Mouse (Mus musculus): Measurements from ENCODE around the gene Fam20a. TPM values are rescaled to one million over a fixed set of nuclear protein-coding genes. Genes with fewer than 3 reads are reported as not detected.

Fam20a gene
- total RNA-seq, 2 experiments from 2014 or later: 14.3 to 15.0 TPM

DNA sequence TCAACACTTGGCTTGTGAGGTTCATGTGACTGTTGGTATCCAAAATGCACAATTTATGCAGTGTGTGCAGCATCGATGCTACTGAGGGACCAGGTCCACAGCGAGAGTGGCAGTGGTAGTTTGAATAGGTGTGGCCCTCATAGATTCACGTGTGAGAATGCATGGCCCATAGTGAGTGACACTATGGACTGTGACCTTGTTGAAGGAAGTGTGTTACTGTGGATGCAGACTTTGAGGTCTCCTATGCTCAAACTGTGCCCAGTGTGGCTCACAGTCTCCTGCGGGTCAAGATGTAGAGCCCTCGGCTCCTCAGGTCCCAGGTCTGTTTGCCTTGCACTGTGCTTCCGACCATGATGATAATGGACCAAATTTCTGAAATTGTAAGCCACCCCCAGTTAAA is 39.9 kb downstream of the Fam20a start:
- DNase-seq (ENCODE audit: extremely low spot score in 1 of 2, low spot score in 1 of 2): no peak

DNA sequence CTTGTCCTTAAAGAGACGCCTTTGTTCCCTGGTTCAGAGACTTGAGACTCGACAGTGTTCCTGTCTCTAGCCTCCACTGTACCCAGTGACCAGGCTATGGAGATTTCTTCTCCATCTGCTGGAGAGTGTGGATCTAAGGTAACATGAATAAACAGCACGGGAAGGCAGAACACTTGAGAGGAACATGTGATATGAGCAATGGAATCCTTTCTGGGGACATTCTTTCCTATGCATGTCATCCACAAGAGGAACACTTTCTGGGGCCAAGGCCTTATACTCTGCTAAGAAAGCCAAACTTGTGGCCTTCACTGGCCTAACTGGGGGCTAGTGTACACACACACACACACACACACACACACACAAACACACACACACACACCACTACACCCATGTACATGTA is 40.5 kb downstream of the Fam20a start:
- DNase-seq (ENCODE audit: extremely low spot score in 1 of 2, low spot score in 1 of 2): no peak

DNA sequence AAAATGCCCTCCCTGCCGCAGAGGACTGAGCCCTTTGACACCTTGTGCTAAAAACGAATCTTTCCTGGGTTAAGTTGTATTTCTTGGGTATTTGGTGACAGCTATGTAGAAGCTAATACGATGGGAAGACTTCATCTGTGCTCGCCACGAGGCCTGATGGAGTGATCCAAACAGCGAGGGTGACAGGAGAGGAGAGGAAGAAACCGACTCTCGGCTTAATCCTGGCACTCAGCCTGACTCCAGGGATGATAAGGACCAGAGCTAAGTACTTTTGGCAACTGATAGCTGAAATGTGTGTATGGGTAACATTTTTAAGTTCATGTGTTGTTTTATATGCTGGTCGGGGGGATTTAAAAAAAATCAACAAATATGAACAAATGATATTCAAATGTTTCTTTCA is 41.1 kb downstream of the Fam20a start:
- no peak for DNase-seq (ENCODE audit: extremely low spot score in 1 of 2, low spot score in 1 of 2)

DNA sequence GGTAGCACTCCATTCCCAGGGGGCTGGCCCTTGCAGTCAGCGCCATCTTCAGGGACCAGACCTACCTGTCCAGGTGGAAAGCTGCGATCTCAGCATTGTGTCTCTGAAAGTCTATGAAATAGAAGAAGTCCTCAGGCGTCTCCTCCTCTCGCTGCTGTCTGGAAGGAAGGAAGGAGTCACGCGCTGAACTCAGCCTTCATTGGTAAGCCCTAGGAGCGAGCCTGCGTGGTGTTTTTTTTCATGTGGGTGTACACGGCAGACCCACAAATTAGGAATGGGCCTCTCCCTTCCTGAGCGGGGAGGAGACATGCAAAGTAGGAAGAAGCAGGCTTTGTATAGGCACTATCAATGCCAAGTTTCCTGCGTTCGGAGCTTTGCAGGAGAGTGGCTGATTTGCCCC is 43.8 kb downstream of the Fam20a start:
- DNase-seq (ENCODE audit: extremely low spot score in 1 of 2, low spot score in 1 of 2): no peak

DNA sequence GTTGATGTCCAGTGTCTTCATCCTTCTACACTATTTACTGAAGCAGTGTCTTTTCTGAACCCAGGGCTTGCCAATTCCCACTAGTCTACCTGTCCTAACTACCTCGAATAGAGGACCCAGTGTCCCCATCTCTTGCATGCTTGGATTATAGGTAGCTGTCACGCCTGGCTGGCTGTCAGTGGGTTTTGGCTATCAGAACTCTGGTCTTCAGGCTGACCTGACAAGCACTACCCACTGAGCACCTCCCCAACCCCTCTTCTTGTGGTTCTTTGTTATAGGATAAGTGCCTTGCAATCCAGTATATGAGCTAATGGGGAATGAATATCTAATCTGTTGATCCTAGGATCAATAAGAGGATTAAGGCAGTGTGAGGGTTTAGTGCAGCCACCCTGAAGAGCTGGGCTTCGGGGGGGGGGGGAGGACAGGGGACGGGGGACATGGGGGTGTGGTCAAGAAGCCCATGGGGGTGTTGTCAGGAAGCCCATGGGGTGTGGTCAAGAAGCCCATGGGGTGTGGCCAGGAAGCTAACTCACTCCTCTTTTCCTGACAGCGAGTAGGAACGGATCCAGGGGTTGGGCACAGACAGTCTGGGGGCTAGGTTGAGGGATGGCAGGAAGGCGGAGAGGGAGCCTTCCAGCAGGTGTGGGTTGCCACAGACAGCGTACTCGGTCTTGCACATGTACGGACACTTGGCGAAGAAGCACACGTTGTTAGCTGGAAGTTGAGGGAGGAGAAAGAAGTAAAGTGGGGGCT is 45.3 kb downstream of the Fam20a start:
- no peak for DNase-seq (ENCODE audit: extremely low spot score in 1 of 2, low spot score in 1 of 2)

DNA sequence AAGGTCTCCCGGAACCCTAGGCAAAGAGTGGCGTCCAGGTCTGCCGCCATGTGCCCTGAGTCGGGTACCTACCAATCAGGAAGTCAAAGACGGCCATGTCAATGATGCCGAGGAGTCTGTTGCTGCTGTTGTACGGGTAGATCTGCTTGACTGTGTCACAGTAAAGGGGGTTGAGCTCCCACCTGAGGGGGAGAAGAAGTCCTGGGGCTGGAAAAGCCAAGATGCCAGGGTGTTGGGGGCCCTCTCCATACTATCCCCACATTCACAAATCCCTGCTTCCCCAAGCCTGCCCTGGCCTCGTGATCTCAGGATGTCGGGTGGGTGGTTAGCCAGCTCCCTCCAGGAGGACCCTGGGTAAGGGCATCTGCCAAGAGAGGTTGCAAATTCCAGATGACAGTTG is 46.3 kb downstream of the Fam20a start:
- no peak for DNase-seq (ENCODE audit: extremely low spot score in 1 of 2, low spot score in 1 of 2)

DNA sequence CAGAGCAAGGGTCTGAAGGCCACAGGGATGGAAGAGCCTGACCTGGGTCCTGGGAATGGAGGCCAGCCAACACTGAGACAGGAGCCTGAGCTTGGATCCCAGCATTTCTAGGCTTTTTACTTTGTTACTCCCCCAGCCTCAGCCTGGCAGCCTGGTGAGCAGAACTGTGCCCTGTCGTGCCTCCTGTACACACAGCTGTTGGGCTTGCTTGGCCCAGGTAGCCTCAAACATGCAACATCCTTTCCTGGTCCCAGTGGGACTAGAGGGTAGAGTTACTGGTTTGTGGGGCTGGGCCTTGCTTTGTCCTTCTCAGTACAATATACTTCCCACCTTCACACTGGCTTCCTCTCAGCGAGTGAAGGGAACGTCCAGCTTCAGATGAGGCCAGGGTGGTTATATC is 46.9 kb downstream of the Fam20a start:
- no peak for DNase-seq (ENCODE audit: extremely low spot score in 1 of 2, low spot score in 1 of 2)

DNA sequence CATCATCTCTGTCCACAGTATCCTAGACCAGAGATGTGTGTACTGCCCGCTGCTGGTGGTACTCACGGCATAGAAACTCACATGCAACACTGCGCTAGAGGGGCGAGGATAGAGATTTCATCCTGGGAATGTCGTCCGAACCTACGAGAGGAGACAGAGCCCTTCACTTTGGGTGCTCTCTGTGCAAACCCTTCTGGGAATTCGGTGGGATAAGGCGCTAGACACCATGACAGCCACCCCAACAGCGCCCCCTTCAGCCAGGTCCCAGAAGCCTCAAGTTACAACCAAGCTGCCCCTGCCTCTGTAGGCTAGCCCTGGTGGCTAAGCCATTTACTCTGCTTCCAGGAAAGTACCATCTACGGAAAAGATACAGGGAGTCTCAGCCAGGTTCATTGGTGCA is 47.5 kb downstream of the Fam20a start:
- no peak for DNase-seq (ENCODE audit: extremely low spot score in 1 of 2, low spot score in 1 of 2)

DNA sequence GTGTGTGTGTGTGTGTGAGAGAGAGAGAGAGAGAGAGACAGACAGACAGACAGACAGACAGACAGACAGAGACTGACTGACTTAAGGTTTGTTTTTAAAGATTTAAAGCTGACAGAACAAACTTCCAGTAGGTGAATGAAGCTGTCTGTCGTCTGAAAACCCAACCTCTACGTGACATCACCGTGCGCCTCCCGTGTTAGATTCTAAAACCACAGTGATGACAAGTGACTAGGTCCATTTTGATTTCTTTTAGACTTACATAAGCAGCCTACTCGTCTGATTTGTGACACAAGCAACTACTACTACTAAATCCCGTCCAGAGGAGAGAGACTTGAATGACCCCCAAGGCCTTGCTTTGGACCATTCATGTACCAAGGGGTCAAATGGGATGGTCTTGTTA is 48.3 kb downstream of the Fam20a start:
- no peak for DNase-seq (ENCODE audit: extremely low spot score in 1 of 2, low spot score in 1 of 2)

DNA sequence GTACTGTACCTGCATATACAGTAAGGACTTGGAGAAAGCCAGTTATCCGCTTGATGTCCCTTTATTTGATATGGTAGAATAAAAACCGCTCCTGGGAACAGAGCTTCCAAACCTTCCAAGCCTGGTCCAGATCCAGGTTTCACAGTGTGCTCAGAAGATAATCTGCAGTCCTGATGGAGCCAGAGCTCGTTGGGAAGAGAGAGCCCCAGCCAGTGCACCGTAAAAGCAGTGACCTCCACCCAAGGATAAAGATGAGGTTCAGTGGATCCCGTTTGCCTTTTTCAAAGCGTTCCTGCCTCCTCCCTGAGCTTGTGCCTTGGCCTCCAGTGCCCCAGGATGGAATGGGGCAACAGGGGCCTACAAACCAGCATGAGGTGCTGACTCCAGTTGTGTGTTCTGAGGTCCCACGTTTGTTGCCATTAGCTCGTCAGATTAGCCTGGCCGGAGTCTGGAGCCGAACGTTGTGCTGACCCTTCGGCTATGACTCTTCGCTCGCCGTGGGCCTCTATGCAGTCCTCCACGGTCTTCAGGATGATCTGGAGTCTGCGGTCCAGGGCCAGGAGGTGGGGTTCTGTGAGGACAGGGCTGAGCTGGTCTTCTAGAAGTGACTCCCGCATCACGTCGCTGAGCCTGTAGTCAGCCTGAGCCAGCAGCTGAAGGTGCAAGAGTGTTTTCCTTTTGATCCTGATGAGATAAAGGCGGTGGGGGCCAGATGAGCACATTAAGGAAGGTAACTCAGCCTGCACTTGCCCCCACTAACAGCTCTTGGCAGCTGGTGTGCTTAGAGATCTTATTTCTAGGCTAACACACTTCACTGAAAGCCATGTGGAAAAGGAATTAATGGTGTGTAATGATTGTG is 49.0 kb downstream of the Fam20a start:
- DNase-seq (ENCODE audit: extremely low spot score in 1 of 2, low spot score in 1 of 2): no peak

DNA sequence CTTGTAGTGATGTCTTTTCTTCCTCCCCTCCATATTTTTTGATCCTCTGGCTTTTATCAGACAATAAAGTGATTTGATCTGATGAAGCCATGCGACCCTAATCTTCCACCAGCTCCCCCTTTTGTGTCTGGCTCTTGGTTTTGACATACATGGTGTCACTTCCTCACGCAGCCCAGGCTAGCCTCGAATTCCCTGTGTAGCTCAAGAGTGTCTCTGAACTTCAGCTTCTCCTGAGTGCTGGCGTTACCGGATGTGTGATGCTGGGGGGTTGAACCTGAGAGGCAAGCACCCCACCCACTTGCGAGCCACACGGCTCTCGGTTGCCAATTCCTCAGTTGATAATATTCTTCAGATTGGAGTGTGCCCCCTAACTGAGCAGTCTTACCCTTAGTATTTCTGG is 49.7 kb downstream of the Fam20a start:
- no peak for DNase-seq (ENCODE audit: extremely low spot score in 1 of 2, low spot score in 1 of 2)

DNA sequence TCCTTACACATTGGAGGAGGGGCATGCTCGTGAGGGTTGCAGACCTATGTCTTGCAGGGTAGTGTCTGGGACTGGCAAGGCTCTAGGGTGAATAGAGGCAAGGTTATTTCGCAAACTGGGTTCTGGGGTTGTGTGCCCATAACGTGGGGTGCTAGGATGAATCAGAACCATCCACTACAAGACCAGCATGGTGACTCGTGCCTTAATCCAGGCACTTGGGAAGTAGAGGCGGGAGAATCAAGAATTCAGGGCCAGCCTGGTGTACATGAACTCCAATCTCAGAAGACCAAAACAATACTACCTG is 50.1 kb downstream of the Fam20a start:
- no peak for DNase-seq (ENCODE audit: extremely low spot score in 1 of 2, low spot score in 1 of 2)

DNA sequence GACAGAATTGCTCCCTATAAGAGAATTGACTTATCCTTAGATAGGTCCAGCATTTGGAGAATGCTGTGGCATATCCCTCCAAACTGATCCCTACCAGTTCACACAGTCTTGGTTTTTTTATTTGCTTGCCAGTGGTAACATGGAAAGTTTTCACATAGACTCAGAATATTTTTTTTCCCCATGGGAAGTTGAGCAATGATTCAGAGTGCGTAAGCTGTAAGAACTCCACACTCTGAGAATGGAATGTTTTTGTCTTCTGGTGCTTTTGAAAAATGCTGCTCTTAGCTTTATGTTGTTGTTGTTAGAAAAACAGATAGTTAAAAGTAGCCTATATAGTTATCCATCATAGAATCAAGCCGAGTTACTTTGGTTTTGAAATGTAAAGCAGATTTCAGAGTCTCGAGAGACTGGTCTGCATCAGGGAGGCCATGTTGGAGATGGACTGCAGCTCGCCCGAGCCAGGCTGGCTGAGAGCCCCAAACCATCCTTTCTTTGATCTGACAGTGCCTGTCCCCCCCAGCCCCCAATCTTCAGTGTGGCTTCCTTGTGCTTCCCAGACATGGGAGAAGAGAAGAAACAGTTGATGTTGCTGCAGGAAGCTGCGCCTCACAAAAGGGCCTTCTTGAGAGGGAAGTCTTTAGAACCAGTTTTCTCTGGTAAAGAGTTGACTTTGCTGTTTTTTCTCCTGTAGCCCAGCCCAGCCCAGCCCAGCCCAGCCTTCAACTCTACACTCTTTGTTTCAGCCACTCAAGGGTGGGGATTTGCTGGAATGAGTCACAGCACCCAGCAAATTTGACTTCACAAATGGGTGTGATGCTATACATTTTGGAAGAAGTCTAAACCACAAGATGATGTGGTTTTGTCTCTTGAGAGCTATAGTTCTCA is 50.7 kb downstream of the Fam20a start:
- no peak for DNase-seq (ENCODE audit: extremely low spot score in 1 of 2, low spot score in 1 of 2)

DNA sequence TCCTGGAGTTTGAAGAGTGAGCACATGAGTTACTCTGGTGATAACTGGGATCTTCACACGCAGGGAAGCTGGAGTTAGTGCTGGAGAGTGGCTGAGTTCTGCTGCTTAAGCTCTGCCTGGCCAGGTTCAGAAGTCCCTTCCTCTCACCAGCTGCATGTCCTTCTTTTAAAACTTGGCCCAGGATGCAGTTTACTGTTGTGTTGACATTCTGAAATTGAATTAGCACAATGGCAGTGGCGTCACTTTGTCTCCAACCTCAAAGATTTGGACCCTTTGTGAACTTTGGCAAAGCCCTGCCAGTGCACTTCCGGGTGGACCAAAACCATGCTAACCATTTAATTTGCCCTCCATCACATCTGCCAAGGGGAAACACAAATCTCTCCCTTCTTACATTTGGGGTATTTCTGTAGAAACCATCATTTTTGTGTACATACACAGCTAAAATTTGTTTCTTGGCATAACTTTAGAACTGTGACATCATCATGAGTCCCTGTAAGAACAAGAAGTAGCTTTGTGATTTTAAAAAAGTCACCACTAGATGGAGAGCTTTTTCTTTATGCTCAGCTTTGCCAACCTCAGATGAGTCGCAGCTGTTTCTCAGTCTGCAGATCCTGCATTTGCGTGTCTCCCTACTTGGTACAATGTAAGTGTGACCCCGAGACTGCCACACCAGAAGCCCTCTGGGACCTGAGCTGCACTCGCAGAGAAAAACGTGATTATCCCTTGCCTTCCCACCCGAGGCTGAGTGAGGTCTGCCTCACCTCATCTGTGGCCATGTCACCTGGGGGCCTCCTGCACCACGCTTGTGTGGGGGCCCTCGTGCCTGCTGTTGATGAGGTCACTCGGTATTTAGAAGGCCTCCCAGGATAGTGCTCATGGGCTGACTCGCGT is 51.8 kb downstream of the Fam20a start:
- no peak for DNase-seq (ENCODE audit: extremely low spot score in 1 of 2, low spot score in 1 of 2)

DNA sequence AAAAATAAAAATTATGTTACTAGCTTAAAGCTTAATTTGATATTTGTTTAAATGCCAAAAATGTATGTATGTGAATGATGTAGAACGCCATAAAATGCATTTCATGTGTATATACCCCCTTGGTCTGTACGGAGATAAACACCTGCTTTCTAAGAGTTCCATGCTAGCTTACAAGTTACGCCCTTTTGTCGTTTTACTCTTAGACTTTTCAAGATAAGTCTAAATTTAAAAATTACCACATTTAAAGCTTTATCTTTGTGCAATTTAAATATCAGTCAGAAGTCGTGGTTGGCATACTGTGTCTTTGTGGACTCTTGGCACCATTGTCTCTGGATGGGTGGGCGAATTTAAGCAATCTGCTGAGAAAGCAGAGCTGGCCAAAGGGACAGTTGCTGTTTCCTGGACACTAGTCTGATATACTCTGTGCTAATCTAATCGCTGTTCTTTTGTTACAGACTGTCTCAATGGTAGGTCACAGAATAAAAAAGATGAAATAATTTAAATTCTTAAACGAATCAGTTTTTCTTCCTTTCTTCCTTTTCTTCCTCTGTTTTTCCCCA is 52.9 kb downstream of the Fam20a start:
- DNase-seq (ENCODE audit: extremely low spot score in 1 of 2, low spot score in 1 of 2): no peak

DNA sequence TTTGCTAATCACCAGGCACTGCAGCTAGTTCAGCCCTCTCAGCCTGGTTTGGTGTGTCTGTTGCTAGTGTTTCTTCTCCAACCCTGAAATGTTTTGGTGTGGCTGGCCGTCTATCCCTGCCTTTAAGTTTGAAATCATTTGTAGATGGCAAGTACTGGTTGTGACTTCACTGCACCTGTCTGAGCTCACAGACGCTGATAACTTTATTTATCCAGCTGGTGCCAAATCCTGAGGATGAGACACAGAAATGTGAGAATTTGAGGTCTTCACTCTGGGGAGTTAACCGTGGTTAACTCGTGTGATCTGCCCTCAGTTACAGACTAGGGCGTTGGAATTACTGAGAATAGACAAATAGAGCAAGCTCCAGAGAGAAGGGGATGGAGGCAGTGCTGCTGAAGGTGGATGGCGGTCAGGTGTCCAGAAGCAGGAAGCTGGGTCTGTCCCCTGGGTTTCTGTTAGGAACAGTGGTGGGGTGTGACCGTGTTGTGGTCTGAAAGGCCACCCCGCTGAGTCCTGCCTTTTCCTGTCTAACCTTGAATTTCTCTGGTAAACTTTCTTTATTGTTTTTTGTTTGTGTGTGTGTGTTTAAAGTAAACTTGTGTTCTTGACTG is 53.9 kb downstream of the Fam20a start:
- DNase-seq (ENCODE audit: extremely low spot score in 1 of 2, low spot score in 1 of 2): no peak

DNA sequence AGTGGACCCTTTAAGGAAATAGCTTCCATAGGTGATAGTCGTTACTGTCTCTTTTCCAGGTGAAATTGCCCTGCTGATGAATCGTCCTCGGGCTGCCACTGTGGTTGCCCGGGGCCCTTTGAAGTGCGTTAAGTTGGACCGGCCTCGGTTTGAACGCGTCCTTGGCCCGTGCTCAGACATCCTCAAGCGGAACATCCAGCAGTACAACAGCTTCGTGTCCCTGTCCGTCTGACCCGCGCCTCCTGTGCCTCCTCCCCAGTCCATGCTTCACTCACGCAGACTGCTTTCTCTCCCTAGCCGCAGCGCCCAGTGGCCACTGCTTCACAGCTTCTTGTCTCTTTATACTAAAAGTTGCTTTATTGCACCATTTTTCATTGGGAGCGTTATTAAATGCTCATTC is 54.7 kb downstream of the Fam20a start:
- DNase-seq (ENCODE audit: extremely low spot score in 1 of 2, low spot score in 1 of 2): no peak

DNA sequence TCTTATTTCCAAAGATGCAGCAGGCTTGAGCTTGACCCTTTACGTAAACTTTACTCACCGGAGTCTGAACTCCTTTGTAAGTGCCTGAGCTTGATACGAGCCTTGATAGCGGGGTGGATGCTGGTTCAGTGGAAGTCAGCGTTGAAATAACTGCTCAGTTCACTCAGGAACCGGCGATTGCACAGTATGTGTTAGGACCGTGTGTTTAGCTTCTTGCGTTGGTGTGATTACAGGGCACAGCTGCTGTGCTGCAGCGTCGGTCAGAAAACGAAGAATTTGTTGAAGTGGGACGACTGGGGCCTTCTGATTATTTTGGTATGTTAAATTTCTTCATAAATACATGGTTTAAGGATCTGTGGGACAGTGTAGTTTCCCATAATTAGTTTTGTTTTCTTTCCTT is 55.7 kb downstream of the Fam20a start:
- no peak for DNase-seq (ENCODE audit: extremely low spot score in 1 of 2, low spot score in 1 of 2)

DNA sequence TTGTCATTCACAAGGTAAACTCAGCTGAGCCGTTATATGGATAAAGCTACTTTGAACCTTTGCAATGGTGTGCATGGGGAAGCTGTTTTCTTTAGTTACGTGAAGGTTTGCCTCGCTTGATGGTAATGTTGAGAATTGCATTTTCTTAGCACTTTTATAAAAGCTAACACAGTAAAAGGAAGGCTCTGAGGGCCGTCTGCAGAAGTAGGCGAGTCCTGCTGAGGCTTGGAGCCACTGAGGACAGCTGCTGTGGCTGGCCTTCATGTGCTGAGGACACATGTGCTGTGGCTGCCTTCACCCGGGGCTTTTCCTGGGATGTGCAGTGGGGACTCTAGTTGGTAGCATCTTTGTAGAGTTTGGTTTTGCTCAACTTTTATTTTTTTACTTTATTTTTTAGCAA is 56.7 kb downstream of the Fam20a start:
- DNase-seq (ENCODE audit: extremely low spot score in 1 of 2, low spot score in 1 of 2): no peak
